Mouse (Mus musculus) intestine, postnatal 0 days (tissue): ENCODE measurements at regions not wholly inside any gene's neighbourhood (a gene's known extent, or its start where the extent isn't known, plus 50 kb on each side); places are given as distances from the start of the nearest gene placed in this dataset.

Experiments
- ATAC-seq: fragments of 200-750 bp; cut with Nextera tagmentation; 2 replicates; pipeline ENCODE4 v1.8.0; 2017; ENCODE audit warnings: mild to moderate bottlenecking, moderate TSS enrichment, moderate library complexity
- H3K27ac ChIP-seq: fragments of 300-500 bp; sonication (generic); 2 replicates; pipeline ENCODE4 v1.5.1; 2014; ENCODE audit warnings: mild to moderate bottlenecking, low read depth, low read length, moderate library complexity
- H3K27me3 ChIP-seq: fragments of 300-500 bp; sonication (generic); replicated peaks from 2 replicates; pipeline ENCODE4 v1.6.1; 2014; ENCODE audit warnings: low read length, mixed read lengths; ENCODE audit not compliant: control insufficient read depth, insufficient read depth
- H3K36me3 ChIP-seq: fragments of 300-500 bp; sonication (generic); 2 replicates; pipeline ENCODE4 v1.6.1; 2014; ENCODE audit warnings: mild to moderate bottlenecking, moderate library complexity; ENCODE audit not compliant: control insufficient read depth, insufficient read depth
- H3K4me1 ChIP-seq: fragments of 300-500 bp; sonication (generic); replicated peaks from 2 replicates; pipeline ENCODE4 v1.6.1; 2014; ENCODE audit warnings: antibody characterized with exemption, low read length, mixed read lengths; ENCODE audit not compliant: control insufficient read depth, insufficient read depth
- H3K4me2 ChIP-seq: fragments of 300-500 bp; sonication (generic); replicated peaks from 2 replicates; pipeline ENCODE4 v1.6.1; 2014; ENCODE audit warnings: low read depth, mild to moderate bottlenecking, moderate library complexity
- H3K4me3 ChIP-seq: fragments of 300-500 bp; sonication (generic); 2 replicates; pipeline ENCODE4 v1.5.1; 2014; ENCODE audit warnings: low read depth, low read length
- H3K9ac ChIP-seq: fragments of 300-500 bp; sonication (generic); 2 replicates; pipeline ENCODE4 v1.6.1; 2014; ENCODE audit warnings: mild to moderate bottlenecking, low read depth, low read length
- H3K9me3 ChIP-seq: fragments of 300-500 bp; sonication (generic); 2 replicates; pipeline ENCODE4 v1.6.1; 2016; ENCODE audit warnings: mixed run types; ENCODE audit not compliant: control insufficient read depth
- CTCF ChIP-seq: sonication (generic); IDR thresholded peaks from 2 replicates; pipeline ENCODE4 v1.5.1; 2016; ENCODE audit warnings: low read depth, mild to moderate bottlenecking, control low read depth, antibody characterized with exemption, moderate library complexity
- WGBS: fragments of 180-500 bp; shearing (Covaris S2); extraction: QIAGEN DNeasy Blood & Tissue Kit; methylation state at CpG from one replicate; pipeline ENCODE4 v1.1.7; 2014; 5-methylcytosine and 5-hydroxymethylcytosine counted together

- Histone ChIP-seq H3K4me1 (no peaks in the 10 kb centered on the region), H3K4me3 (no peak overlapping the region), H3K36me3 (no peaks in the 10 kb centered on the region), H3K27me3 (peaks cover 34% of the 10 kb centered on the region), H3K9me3 (no peaks in the 10 kb centered on the region), H3K27ac (no peak overlapping the region), H3K4me2 (no peak overlapping the region), H3K9ac (no peak overlapping the region)
- 21% methylated on average over 12 of the region's 12 CpGs for WGBS
- no peak for ATAC-seq
- no peak for TF ChIP-seq CTCF
These were observed 67.8 kb downstream of the Gm10320 start for GRCm38 (mm10) chr13:98424000-98424399.

- no peaks in the 10 kb centered on the region for H3K36me3 ChIP-seq
- no peak overlapping the region for H3K27ac ChIP-seq
- no peak for TF ChIP-seq CTCF
- 41% methylated on average over 15 of the region's 15 CpGs for WGBS
- no peak for ATAC-seq
- no peaks in the 10 kb centered on the region for H3K4me1 ChIP-seq
- no peak overlapping the region for H3K4me2 ChIP-seq
- H3K27me3 ChIP-seq, result peaks cover 25% of the 10 kb centered on the region
- no peak overlapping the region for H3K9ac ChIP-seq
- H3K4me3 ChIP-seq, result no peak overlapping the region
- no peaks in the 10 kb centered on the region for H3K9me3 ChIP-seq
These were observed 66.5 kb downstream of the Foxd1 start for GRCm38 (mm10) chr13:98420419-98421043.

DNA sequence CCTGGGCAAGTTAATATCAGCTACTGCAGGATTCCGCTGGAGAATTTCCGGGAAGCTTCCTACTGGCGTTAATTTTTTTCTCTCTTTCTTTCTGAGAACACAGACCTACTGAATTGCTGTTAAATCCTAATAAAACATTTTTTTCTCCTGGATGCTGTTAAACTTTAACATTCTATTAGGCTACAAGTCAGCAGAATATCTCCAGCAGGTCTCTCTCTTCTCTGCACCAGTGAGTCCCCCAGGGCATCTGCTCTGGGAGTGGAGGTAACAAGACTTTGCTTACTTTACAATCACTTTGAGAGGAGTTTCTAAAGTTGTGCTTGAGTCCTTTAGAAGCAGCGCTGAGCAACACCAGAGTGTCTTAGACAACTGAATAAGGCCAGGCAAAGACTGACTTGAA, 63.7 kb downstream of the Foxd1 start:
- no peak for ATAC-seq

DNA sequence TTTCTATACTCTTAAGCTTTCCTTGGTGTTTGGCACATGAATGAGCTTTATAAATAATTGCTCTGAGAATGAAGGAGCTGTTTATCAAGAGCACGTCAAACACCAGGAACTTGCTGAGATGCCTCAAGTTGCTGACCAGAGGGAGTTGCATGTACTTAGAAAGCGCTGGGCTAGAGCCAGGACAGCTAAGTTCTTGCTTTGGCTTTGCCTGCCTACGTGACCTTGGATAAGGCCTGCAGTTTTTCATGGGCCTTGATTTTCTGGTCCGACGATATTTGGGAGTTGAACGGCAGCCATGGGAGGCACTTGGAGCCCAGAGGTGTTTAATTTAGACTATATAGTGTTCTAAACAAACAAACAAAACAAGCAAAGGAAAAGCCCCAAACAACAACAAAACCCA, 62.4 kb downstream of the Foxd1 start:
- H3K4me3 ChIP-seq, result no peak overlapping the region
- 72% methylated on average over 6 of the region's 6 CpGs for WGBS
- no peak for TF ChIP-seq CTCF
- H3K27me3 ChIP-seq, result peaks cover 9% of the 10 kb centered on the region; the same call in 1 of the 2 replicates
- no peak overlapping the region for H3K9ac ChIP-seq
- H3K4me2 ChIP-seq, result no peak overlapping the region
- H3K36me3 ChIP-seq, result no peaks in the 10 kb centered on the region
- H3K4me1 ChIP-seq, result no peaks in the 10 kb centered on the region
- no peak overlapping the region for H3K27ac ChIP-seq
- no peak for ATAC-seq
- H3K9me3 ChIP-seq, result no peaks in the 10 kb centered on the region

More for the DNA sequence above, 63.7 kb downstream of the Foxd1 start:
- no peak overlapping the region for H3K9ac ChIP-seq
- H3K27ac ChIP-seq, result no peak overlapping the region
- 56% methylated on average over 4 of the region's 4 CpGs for WGBS
- no peaks in the 10 kb centered on the region for H3K4me1 ChIP-seq
- no peak overlapping the region for H3K4me2 ChIP-seq
- no peaks in the 10 kb centered on the region for H3K9me3 ChIP-seq
- H3K4me3 ChIP-seq, result no peak overlapping the region
- H3K27me3 ChIP-seq, result peaks cover 12% of the 10 kb centered on the region
- no peaks in the 10 kb centered on the region for H3K36me3 ChIP-seq
- TF ChIP-seq CTCF, result no peak

GRCm38 (mm10) chr13:98414851-98415250, 60.8 kb downstream of the Foxd1 start:
- H3K27me3 ChIP-seq, result peaks cover 5% of the 10 kb centered on the region; the same call in 1 of the 2 replicates
- H3K4me2 ChIP-seq, result no peak overlapping the region
- 69% methylated on average over 3 of the region's 3 CpGs for WGBS
- no peaks in the 10 kb centered on the region for H3K36me3 ChIP-seq
- no peak overlapping the region for H3K9ac ChIP-seq
- no peak for ATAC-seq
- H3K9me3 ChIP-seq, result no peaks in the 10 kb centered on the region
- TF ChIP-seq CTCF, result no peak
- H3K4me1 ChIP-seq, result no peaks in the 10 kb centered on the region
- H3K4me3 ChIP-seq, result no peak overlapping the region
- no peak overlapping the region for H3K27ac ChIP-seq

GRCm38 (mm10) chr13:98413233-98413632, 59.2 kb downstream of the Foxd1 start:
- H3K9me3 ChIP-seq, result no peaks in the 10 kb centered on the region
- no peaks in the 10 kb centered on the region for H3K4me1 ChIP-seq
- WGBS, result 57% methylated on average over 4 of the region's 4 CpGs
- H3K27ac ChIP-seq, result no peak overlapping the region
- ATAC-seq, result no peak
- no peak overlapping the region for H3K4me3 ChIP-seq
- H3K36me3 ChIP-seq, result no peaks in the 10 kb centered on the region
- no peak overlapping the region for H3K4me2 ChIP-seq
- peaks cover 10% of the 10 kb centered on the region; the same call in 1 of the 2 replicates for H3K27me3 ChIP-seq
- no peak for TF ChIP-seq CTCF
- no peak overlapping the region for H3K9ac ChIP-seq
